Mouse (Mus musculus): ENCODE data around the gene Gm49354.
"Not testable (repeated sequence)": the region's sequence is repeated elsewhere in the genome, so short reads cannot be mapped to it uniquely, and the experiment has no call there.

- TF ChIP-seq CTCF (IDR thresholded peaks at IDR 0.05; ENCODE audit: control insufficient read depth, insufficient read depth, insufficient replicate concordance, low read depth, low read length); POLR2A (IDR thresholded peaks at IDR 0.05; ENCODE audit: control insufficient read depth, low read depth, low read length): not testable (repeated sequence)
These were observed 47.7 kb downstream of the Gm49354 start for GRCm38 (mm10) chr13:59734347-59734746.

Data from testis, adult 2 months (tissue).